Mouse (Mus musculus): Measurements from ENCODE around the gene Cs.
"Not testable (repeated sequence)": the region's sequence is repeated elsewhere in the genome, so short reads cannot be mapped to it uniquely, and the experiment has no call there.

Cs gene

GRCm38 (mm10) chr10:128337306-128338181, at the start of gene Cs:
Cs (plus strand) TSS chr10:128337734.
- Histone ChIP-seq H3K27me3 (ENCODE audit: control insufficient read depth, insufficient read depth, low read length, poor library complexity, severe bottlenecking) (no peaks in the 10 kb centered on the region), H3K36me3 (ENCODE audit: control insufficient read depth, insufficient read depth, low read length, poor library complexity, severe bottlenecking) (no peaks in the 10 kb centered on the region)
- DNase-seq (ENCODE audit: low read depth, low spot score), result peak; percentile 98

DNA sequence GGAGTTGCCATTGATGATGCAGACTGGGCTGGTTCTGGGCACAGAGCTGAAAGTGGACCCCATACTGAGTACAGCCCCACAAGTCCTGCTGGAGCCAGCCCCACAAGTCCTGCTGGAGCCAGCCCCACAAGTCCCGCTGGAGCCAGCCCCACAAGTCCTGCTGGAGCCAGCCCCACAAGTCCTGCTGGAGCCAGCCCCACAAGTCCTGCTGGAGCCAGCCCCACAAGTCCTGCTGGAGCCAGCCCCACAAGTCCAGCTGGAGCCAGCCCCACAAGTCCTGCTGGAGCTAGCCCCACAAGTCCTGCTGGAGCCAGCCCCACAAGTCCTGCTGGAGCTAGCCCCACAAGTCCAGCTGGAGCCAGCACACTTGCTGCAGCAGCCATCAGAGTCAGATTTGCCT, 46.9 kb upstream of the Cs start:
- not testable (repeated sequence) for DNase-seq (ENCODE audit: low read depth, low spot score)
- peaks cover 17% of the 10 kb centered on the region for H3K36me3 ChIP-seq (ENCODE audit: control insufficient read depth, insufficient read depth, low read length, poor library complexity, severe bottlenecking)

GRCm38 (mm10) chr10:128296370-128297090, 41.0 kb upstream of the Cs start:
- Histone ChIP-seq H3K27me3 (ENCODE audit: control insufficient read depth, insufficient read depth, low read length, poor library complexity, severe bottlenecking) (no peaks in the 10 kb centered on the region), H3K36me3 (ENCODE audit: control insufficient read depth, insufficient read depth, low read length, poor library complexity, severe bottlenecking) (peaks cover 6% of the 10 kb centered on the region)
- DNase-seq (ENCODE audit: low read depth, low spot score), result no peak

More for the DNA sequence above, 46.9 kb upstream of the Cs start:
- H3K27me3 ChIP-seq (ENCODE audit: control insufficient read depth, insufficient read depth, low read length, poor library complexity, severe bottlenecking), result not testable (repeated sequence)

GRCm38 (mm10) chr10:128297221-128297620, 40.3 kb upstream of the Cs start:
- DNase-seq (ENCODE audit: low read depth, low spot score), result no peak

DNA sequence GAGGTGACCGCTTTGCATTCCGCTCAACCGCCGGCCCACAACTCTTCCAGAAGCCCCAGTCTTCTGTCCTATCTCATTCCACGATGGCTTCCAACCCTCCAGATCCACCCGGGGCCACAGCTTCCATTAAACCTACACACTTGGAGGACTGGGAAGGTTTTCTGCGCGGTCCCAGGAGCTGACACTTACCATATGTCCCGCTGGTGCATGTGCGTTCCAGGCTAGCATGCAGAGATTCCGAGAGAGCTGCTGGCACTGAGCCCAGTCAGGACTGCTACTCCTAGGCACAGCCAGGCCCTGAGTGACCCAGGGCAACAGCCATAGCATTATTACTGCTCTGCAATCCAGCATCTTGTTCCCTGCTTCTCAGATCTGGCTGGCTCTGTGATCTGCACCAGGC, 39.9 kb upstream of the Cs start:
- H3K27me3 ChIP-seq (ENCODE audit: control insufficient read depth, insufficient read depth, low read length, poor library complexity, severe bottlenecking), result no peaks in the 10 kb centered on the region
- H3K36me3 ChIP-seq (ENCODE audit: control insufficient read depth, insufficient read depth, low read length, poor library complexity, severe bottlenecking), result peaks cover 2% of the 10 kb centered on the region; the same call in 1 of the 2 replicates
- DNase-seq (ENCODE audit: low read depth, low spot score), result no peak

More at GRCm38 (mm10) chr10:128297221-128297620, 40.3 kb upstream of the Cs start:
- H3K27me3 ChIP-seq (ENCODE audit: control insufficient read depth, insufficient read depth, low read length, poor library complexity, severe bottlenecking), result no peaks in the 10 kb centered on the region
- peaks cover 4% of the 10 kb centered on the region; the same call in 1 of the 2 replicates for H3K36me3 ChIP-seq (ENCODE audit: control insufficient read depth, insufficient read depth, low read length, poor library complexity, severe bottlenecking)

DNA sequence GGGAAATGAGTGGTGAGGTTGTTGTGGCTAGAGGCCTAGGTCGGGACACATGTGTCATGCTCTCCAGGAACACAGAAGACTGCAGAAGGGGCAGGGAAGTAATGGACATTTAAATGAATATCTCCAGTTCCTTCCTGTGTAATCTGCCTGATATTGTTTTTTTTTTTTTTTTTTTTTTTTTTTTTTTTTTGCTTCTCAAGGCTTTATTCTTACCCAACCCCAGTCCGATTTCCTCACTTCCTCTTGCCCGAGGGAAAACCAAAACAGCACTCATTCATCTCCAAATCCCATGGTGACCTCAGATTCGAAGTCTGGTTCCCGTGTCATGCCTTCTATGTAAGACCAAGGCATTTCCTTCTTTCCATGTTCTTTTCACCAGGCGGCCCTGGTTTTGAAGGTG, 39.3 kb upstream of the Cs start:
- DNase-seq (ENCODE audit: low read depth, low spot score), result no peak
- no peaks in the 10 kb centered on the region for H3K27me3 ChIP-seq (ENCODE audit: control insufficient read depth, insufficient read depth, low read length, poor library complexity, severe bottlenecking)
- no peaks in the 10 kb centered on the region for H3K36me3 ChIP-seq (ENCODE audit: control insufficient read depth, insufficient read depth, low read length, poor library complexity, severe bottlenecking)

- H3K36me3 ChIP-seq (ENCODE audit: control insufficient read depth, insufficient read depth, low read length, poor library complexity, severe bottlenecking), result no peaks in the 10 kb centered on the region
- no peak for DNase-seq (ENCODE audit: low read depth, low spot score)
- no peaks in the 10 kb centered on the region for H3K27me3 ChIP-seq (ENCODE audit: control insufficient read depth, insufficient read depth, low read length, poor library complexity, severe bottlenecking)
These were observed 38.8 kb upstream of the Cs start, which contains the start of gene Il23a for GRCm38 (mm10) chr10:128298702-128299171. Il23a (minus strand) TSS chr10:128298752.

DNA sequence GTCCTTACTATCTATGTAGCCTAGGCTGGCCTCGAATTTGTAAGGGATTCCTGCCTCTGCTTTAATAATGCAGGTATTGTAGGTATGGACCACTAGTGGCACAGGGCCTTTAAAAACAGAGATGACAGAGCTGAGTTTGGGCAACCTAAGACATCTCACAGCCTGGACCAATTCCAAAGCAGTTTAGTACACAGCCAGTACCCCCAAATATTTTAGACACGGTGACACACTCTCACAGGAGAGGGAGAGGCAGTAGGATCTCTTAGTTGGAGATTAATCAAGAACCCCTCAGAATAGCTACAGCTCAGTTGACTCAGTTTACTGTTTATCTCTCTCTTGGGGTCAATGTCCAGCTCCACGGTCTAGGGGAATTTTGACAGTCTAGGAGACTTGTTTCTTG, 35.2 kb upstream of the Cs start:
- Histone ChIP-seq H3K36me3 (ENCODE audit: control insufficient read depth, insufficient read depth, low read length, poor library complexity, severe bottlenecking) (no peaks in the 10 kb centered on the region), H3K27me3 (ENCODE audit: control insufficient read depth, insufficient read depth, low read length, poor library complexity, severe bottlenecking) (no peaks in the 10 kb centered on the region)
- no peak for DNase-seq (ENCODE audit: low read depth, low spot score)

DNA sequence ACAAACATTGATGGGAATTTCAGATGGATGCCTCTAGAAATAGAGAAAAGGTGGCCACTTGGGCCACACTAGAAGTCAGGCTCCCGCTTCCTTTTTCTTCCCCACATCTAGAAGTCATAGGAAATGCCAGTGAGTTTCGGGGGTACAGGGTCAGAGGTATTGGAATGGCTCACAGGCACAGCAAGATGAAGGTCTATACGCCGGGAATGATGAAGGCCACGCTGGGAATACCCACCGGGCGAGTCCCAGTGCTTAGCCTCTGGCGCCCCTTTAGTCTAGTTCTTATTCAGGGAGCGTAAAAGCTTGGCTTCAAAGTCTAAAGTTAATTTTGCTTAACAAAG, 34.8 kb upstream of the Cs start:
- no peak for DNase-seq (ENCODE audit: low read depth, low spot score)
- Histone ChIP-seq H3K27me3 (ENCODE audit: control insufficient read depth, insufficient read depth, low read length, poor library complexity, severe bottlenecking) (no peaks in the 10 kb centered on the region), H3K36me3 (ENCODE audit: control insufficient read depth, insufficient read depth, low read length, poor library complexity, severe bottlenecking) (no peaks in the 10 kb centered on the region)

- no peaks in the 10 kb centered on the region for H3K36me3 ChIP-seq (ENCODE audit: control insufficient read depth, insufficient read depth, low read length, poor library complexity, severe bottlenecking)
These were observed 34.2 kb upstream of the Cs start, which contains the start of gene Pan2 for GRCm38 (mm10) chr10:128303126-128304021. Pan2 (plus strand) TSS chr10:128303335.

GRCm38 (mm10) chr10:128309654-128310053, 27.9 kb upstream of the Cs start:
- no peaks in the 10 kb centered on the region for H3K27me3 ChIP-seq (ENCODE audit: control insufficient read depth, insufficient read depth, low read length, poor library complexity, severe bottlenecking)
- no peak for DNase-seq (ENCODE audit: low read depth, low spot score)
- H3K36me3 ChIP-seq (ENCODE audit: control insufficient read depth, insufficient read depth, low read length, poor library complexity, severe bottlenecking), result no peaks in the 10 kb centered on the region

More at GRCm38 (mm10) chr10:128303126-128304021, 34.2 kb upstream of the Cs start, which contains the start of gene Pan2:
- DNase-seq (ENCODE audit: low read depth, low spot score), result peak; percentile 100
- no peaks in the 10 kb centered on the region for H3K27me3 ChIP-seq (ENCODE audit: control insufficient read depth, insufficient read depth, low read length, poor library complexity, severe bottlenecking)

DNA sequence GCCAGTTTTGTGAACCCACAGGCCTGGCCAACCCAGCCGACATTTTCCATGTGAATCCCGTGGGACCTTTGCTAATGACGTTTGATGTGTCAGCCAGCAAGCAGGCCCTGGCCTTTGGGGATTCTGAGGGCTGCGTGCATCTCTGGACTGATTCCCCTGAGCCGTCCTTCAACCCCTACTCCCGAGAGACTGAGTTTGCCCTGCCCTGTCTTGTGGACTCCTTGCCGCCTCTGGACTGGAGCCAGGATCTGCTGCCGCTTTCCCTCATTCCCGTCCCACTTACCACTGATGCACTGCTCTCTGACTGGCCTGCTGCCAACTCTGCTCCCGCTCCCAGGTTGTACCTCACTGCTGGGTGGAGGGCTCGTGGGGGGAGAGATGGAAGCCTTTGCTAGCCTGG, 27.4 kb upstream of the Cs start:
- H3K36me3 ChIP-seq (ENCODE audit: control insufficient read depth, insufficient read depth, low read length, poor library complexity, severe bottlenecking), result no peaks in the 10 kb centered on the region; the same call in 1 of the 2 replicates
- peak; percentile 26 for DNase-seq (ENCODE audit: low read depth, low spot score)
- no peaks in the 10 kb centered on the region for H3K27me3 ChIP-seq (ENCODE audit: control insufficient read depth, insufficient read depth, low read length, poor library complexity, severe bottlenecking)

- peaks cover 2% of the 10 kb centered on the region; the same call in 1 of the 2 replicates for H3K36me3 ChIP-seq (ENCODE audit: control insufficient read depth, insufficient read depth, low read length, poor library complexity, severe bottlenecking)
- no peaks in the 10 kb centered on the region for H3K27me3 ChIP-seq (ENCODE audit: control insufficient read depth, insufficient read depth, low read length, poor library complexity, severe bottlenecking)
- DNase-seq (ENCODE audit: low read depth, low spot score), result no peak
These were observed 26.6 kb upstream of the Cs start for GRCm38 (mm10) chr10:128310902-128311301.

DNA sequence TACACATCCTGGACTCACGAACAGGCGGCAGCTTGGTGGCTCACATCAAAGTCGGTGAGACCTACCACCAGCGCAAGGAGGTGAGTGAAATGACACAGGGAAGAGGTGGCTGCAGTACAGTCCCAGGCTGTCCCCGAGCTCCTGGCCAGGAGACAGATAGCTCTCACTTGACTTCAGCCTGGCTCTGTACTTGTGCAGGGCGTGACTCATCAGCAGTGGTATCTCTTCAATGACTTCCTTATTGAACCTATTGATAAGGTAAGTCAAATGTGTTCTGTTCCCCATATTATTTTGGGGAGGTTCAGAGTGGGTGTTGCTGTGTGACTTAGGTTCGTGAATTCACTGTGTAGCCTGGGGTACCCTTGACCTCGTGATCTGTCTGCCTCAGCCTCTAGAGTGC, 22.0 kb upstream of the Cs start:
- DNase-seq (ENCODE audit: low read depth, low spot score), result no peak
- Histone ChIP-seq H3K36me3 (ENCODE audit: control insufficient read depth, insufficient read depth, low read length, poor library complexity, severe bottlenecking) (peaks cover 9% of the 10 kb centered on the region; the same call in 1 of the 2 replicates), H3K27me3 (ENCODE audit: control insufficient read depth, insufficient read depth, low read length, poor library complexity, severe bottlenecking) (no peaks in the 10 kb centered on the region)
